Mouse (Mus musculus) G1E (cell line): Measurements from ENCODE around the gene Snx21. TPM values are rescaled to one million over a fixed set of nuclear protein-coding genes. Genes with fewer than 3 reads are reported as not detected.

ENCODE experiments used
- ATAC-seq: 2 replicates; pipeline ENCODE4 v1.8.0; 2016; ENCODE audit warnings: mild to moderate bottlenecking; ENCODE audit not compliant: insufficient number of reproducible peaks, poor library complexity, low FRiP score, severe bottlenecking; ENCODE audit errors: extremely low read depth
- DNase-seq: peaks from one replicate; pipeline ENCODE4 v3.0.0; 2012; ENCODE audit warnings: low spot score
- H3K27me3 ChIP-seq: 2 replicates; pipeline ENCODE4 v1.6.1; 2012; ENCODE audit warnings: mild to moderate bottlenecking, low read length, inconsistent platforms; ENCODE audit not compliant: insufficient read depth
- H3K36me3 ChIP-seq: replicated peaks from 2 replicates; pipeline ENCODE3; 2012; ENCODE audit warnings: mild to moderate bottlenecking, inconsistent platforms
- H3K4me1 ChIP-seq: 2 replicates; pipeline ENCODE4 v1.6.1; 2012; ENCODE audit warnings: low read depth, low read length, inconsistent platforms, mixed read lengths; ENCODE audit not compliant: insufficient read depth
- H3K4me3 ChIP-seq: 2 replicates; pipeline ENCODE4 v1.5.1; 2012; ENCODE audit warnings: low read depth, mild to moderate bottlenecking, inconsistent platforms, low read length, moderate library complexity, mixed read lengths
- H3K9me3 ChIP-seq: replicated peaks from 2 replicates; pipeline ENCODE4 v1.6.1; 2012; ENCODE audit warnings: inconsistent platforms
- CTCF ChIP-seq: IDR thresholded peaks from 2 replicates; pipeline ENCODE4 v1.5.1; 2012; ENCODE audit warnings: low read depth, low read length, inconsistent platforms, mixed read lengths
- GATA1 ChIP-seq: IDR thresholded peaks from 2 replicates; pipeline ENCODE4 v1.6.1; 2012; ENCODE audit warnings: borderline replicate concordance, low read length, inconsistent platforms, mixed read lengths
- GATA2 ChIP-seq: IDR thresholded peaks from 2 replicates; pipeline ENCODE4 v1.6.1; 2012; ENCODE audit warnings: low read depth, low read length, inconsistent platforms, borderline replicate concordance
- POLR2AphosphoS5 ChIP-seq: IDR thresholded peaks from 2 replicates; pipeline ENCODE4 v1.6.1; 2012; ENCODE audit warnings: low read depth, low read length, inconsistent platforms; ENCODE audit not compliant: insufficient replicate concordance
- TAL1 ChIP-seq: conservative IDR thresholded peaks from 2 replicates; pipeline ENCODE4 v1.6.1; 2012; ENCODE audit warnings: low read depth, low read length, inconsistent platforms, mixed read lengths
- polyA plus RNA-seq: library from polyadenylated mRNA; stranded (reverse); fragments of >175 nt; gene quantifications from 2 replicates; pipeline ENCODE4 v1.2.3, GENCODE M21; 2012
- total RNA-seq, 2 experiments: library from RNA; stranded (forward) in 1 of 2; stranded (reverse) in 1 of 2; fragments of 200-1000 nt in 1 of 2; fragments of >200 nt in 1 of 2; fragmentation: Nextera tagmentation in 1 of 2; gene quantifications; 2 replicates each; pipeline ENCODE4 v1.2.3; 2014 to 2017

Snx21 gene
- total RNA-seq (2014; fragmentation: Nextera tagmentation), result 4.7 and 6.8 TPM in 2 replicates
- total RNA-seq (2017), result 1.3 and 1.7 TPM in 2 replicates
- 3.5 and 5.0 TPM in 2 replicates for polyA plus RNA-seq

DNA sequence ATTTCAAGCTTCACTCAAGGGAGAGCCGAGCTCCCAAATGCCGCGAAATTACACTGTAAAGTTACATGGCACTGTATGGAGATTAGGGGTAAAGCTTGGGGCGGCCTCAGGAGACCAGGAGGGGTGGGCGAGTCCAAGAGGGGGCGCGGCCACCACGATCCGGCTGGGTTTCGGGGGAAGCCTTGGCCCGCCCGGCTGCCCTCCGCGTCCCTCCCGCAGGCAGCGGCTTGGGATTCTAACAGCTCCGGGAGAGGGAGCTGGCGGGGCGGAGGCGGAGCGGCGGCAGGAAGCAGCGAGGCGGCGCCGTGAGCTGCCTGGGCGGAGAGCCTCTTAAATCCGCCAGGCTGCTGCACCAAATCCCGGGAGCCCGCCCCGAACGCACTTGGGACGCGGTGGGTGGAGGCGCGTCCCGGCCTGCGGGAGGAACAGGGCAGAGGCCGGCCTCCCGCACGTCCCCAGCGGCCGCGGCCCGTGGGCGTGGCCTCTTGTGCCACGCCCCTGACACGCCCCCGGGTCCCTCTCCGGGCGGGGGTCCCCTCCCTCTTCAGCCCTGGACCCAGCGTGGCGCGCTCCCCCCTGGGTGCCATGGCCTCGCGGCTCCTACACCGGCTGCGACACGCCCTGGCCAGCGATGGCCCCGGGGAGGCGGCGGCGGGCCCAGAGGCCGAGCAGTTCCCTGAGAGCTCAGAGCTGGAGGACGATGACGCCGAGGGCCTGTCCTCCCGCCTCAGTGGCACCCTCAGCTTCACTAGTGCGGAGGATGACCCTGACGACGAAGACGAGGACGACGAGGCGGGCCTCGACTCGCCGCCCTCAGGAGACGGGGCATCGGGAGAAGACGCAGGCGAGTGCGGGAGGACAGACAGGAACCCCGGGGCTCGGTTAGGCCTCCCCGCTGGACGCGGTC is at the start of gene Snx21:
Gene Snx21 (plus strand): TSS at position 343 of the 907 bp plus-strand sequence.
- DNase-seq, result peak; percentile 70
- Histone ChIP-seq H3K27me3 (peaks cover 15% of the 10 kb centered on the region), H3K4me3 (peak within 1 kb of the TSS; percentile 77), H3K9me3 (no peaks in the 10 kb centered on the region), H3K4me1 (peaks cover 48% of the 10 kb centered on the region), H3K36me3 (peaks cover 27% of the 10 kb centered on the region)
- ATAC-seq, result peak; percentile 24
- TF ChIP-seq POLR2AphosphoS5 (no peak), TAL1 (no peak), GATA2 (no peak), CTCF (no peak), GATA1 (no peak)

DNA sequence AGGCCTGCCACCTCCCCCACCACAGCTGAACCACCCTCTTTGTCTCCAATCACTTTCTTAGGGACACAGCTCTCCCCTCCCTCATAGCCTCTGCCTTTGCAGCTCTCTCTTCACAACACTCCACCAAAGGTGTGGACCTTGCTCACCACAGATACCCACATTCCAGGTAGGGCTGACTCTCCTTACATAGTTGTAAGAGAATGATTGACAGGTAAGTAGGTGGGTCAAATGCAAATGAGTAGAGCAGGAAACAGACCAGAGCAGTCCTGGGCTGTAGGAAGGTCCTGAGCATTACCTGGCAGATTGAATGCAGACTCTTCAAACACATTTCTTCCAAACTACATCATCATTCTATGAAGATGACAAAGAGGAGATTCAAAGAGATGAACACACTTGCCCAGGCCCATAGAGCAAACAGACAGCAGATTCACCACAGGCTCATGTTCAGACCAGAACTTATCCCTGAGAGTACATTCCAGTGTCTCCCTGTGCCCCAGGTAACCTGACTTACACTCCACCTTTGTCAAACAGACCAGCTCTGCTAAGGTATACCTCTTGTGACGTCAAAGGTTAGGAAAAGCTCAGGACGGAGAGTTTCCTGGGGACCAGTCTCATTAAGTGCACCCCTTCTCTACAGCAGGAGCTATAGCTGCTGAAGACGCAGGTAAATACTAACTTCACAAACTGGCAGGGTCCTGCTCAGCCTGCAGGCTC is 48.1 kb upstream of the Snx21 start:
- H3K9me3 ChIP-seq, result no peaks in the 10 kb centered on the region
- no peaks in the 10 kb centered on the region for H3K4me1 ChIP-seq
- H3K27me3 ChIP-seq, result peaks cover 23% of the 10 kb centered on the region
- no peaks in the 10 kb centered on the region for H3K36me3 ChIP-seq
- ATAC-seq, result no peak
- TF ChIP-seq GATA1 (no peak), POLR2AphosphoS5 (no peak), GATA2 (no peak), CTCF (no peak), TAL1 (no peak)
- no peak overlapping the region for H3K4me3 ChIP-seq
- no peak for DNase-seq

DNA sequence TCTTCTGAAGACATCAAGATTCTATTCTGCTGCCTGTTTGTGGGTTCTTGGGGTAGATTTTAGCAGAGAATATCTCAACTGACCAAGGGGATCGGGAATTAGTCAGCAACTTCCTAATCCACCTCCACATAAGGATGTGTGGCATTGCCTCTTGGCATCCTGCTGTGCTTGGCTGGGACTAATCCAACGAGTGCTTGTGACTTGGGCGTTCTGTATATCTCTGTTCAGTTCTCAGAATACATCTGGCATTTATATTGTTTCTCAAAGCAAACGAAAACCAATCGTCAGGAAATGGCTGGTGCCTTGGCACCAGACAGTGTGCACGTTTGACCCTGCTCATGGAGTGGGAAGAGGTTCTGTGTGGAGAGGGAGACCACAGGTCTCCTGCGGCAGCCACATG is 45.7 kb upstream of the Snx21 start:
- H3K36me3 ChIP-seq, result no peaks in the 10 kb centered on the region
- no peak for ATAC-seq
- peaks cover 1% of the 10 kb centered on the region for H3K4me1 ChIP-seq
- TF ChIP-seq GATA2, result no peak
- no peak for TF ChIP-seq CTCF
- no peak for TF ChIP-seq POLR2AphosphoS5
- no peak for TF ChIP-seq TAL1
- no peak for TF ChIP-seq GATA1
- no peak overlapping the region for H3K4me3 ChIP-seq
- H3K27me3 ChIP-seq, result peaks cover 24% of the 10 kb centered on the region
- no peak for DNase-seq
- no peaks in the 10 kb centered on the region for H3K9me3 ChIP-seq

DNA sequence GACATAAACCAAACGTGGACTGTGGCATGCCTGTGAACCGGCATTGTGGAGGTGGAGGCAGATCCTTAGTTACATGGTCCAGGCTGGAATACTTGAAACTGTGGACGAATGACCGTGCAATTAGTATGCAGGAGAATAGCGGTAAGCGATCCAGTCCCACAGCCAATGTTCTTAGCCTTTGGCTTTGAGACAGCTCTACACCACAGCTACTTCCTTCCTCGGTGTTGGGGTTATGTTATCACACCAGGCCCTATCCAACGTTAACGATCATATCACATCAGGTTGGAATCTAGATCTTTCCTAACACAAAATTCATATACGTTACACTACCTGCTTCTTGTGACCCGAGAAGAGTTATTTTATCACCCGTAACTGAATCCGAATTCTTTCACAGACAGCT is 40.6 kb upstream of the Snx21 start:
- DNase-seq (no peak), ATAC-seq (no peak)
- peaks cover 31% of the 10 kb centered on the region for H3K36me3 ChIP-seq
- peaks cover 18% of the 10 kb centered on the region for H3K27me3 ChIP-seq
- H3K9me3 ChIP-seq, result no peaks in the 10 kb centered on the region
- H3K4me1 ChIP-seq, result peaks cover 25% of the 10 kb centered on the region
- H3K4me3 ChIP-seq, result peak overlapping the region; percentile 82; the same call in 1 of the 2 replicates
- TF ChIP-seq CTCF (no peak), TAL1 (no peak), POLR2AphosphoS5 (no peak), GATA2 (no peak), GATA1 (no peak)

DNA sequence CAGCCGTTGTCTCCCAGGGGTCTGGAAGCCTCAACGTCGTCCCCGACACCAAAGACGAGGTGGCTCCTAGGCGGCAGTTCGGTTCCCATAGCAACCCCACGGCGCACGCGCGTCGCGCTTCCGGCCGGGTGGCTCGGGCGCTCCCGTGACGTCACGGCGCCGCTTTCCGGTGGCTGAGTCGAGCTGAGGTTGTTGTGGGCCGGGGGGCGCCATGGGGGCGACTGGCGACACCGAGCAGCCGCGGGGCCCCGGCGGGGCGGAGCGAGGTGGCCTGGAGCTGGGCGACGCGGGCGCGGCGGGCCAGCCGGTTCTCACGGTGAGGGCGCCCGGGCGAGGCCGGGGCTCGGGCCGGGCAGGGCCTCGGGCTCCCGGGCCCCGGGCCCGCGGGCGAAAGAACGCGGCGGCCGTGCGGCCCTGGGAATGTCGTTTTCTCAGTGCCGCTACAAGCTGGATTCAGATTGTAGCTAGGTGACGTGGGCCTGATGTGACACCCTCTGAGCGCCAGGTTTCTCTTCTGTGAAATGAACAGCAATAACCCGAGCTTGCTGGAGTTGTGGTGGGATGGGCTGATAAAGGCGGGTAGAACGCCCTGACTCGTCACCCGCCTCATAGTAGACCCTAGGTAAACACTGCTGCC is 39.7 kb upstream of the Snx21 start, which contains the start of the genes Wfdc3 and Dnttip1:
Gene Wfdc3 (minus strand): TSS at position 89 of the 637 bp plus-strand sequence.
Gene Dnttip1 (plus strand): TSS at position 141 of the 637 bp plus-strand sequence.
- Histone ChIP-seq H3K36me3 (peaks cover 41% of the 10 kb centered on the region), H3K4me3 (peak within 1 kb of the TSS; percentile 82), H3K27me3 (peaks cover 15% of the 10 kb centered on the region), H3K9me3 (no peaks in the 10 kb centered on the region), H3K4me1 (peaks cover 25% of the 10 kb centered on the region)
- peak; percentile 96 for DNase-seq
- no peak for TF ChIP-seq TAL1
- no peak for TF ChIP-seq GATA1
- TF ChIP-seq CTCF, result no peak
- TF ChIP-seq POLR2AphosphoS5, result no peak
- TF ChIP-seq GATA2, result no peak
- ATAC-seq, result peak; percentile 84

DNA sequence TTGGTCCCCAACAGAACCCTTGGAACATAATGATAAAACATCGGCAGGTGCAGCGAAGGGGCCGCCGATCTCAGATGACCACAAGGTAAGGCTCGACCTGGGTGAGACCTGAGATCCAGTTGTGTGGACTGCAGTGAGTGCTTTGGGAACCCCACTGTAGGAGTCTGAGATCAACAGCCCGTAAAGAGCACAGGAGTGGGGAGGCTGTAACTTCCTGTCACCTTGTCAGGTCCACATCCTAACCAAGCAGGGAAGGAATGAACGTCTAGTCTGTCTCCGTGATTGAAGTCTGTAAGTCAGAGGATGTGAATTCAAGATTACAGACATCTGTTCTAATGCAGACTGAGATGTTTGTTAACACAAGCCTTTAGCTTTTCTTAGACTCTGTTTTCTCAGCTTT is 38.9 kb upstream of the Snx21 start:
- Histone ChIP-seq H3K4me1 (peaks cover 25% of the 10 kb centered on the region), H3K4me3 (peak overlapping the region; percentile 82), H3K27me3 (peaks cover 12% of the 10 kb centered on the region), H3K36me3 (peaks cover 48% of the 10 kb centered on the region), H3K9me3 (no peaks in the 10 kb centered on the region)
- TF ChIP-seq CTCF, result no peak
- no peak for TF ChIP-seq GATA2
- no peak for TF ChIP-seq POLR2AphosphoS5
- no peak for TF ChIP-seq GATA1
- no peak for TF ChIP-seq TAL1
- ATAC-seq (no peak), DNase-seq (no peak)
